Mouse (Mus musculus) liver, embryonic 16.5 days (tissue): ENCODE results near the gene Dcaf8. TPM values are rescaled to one million over a fixed set of nuclear protein-coding genes. Genes with fewer than 3 reads are reported as not detected.

Source experiments
- ATAC-seq: fragments of 200-750 bp; cut with Nextera tagmentation; 2 replicates; pipeline ENCODE4 v1.8.0; 2017; ENCODE audit warnings: low read depth, mild to moderate bottlenecking, moderate number of reproducible peaks, moderate library complexity
- H3K27ac ChIP-seq: fragments of 300-500 bp; sonication (generic); 2 replicates; pipeline ENCODE4 v1.5.1; 2014; ENCODE audit warnings: mild to moderate bottlenecking, low read length
- H3K27me3 ChIP-seq: fragments of 300-500 bp; sonication (generic); 2 replicates; pipeline ENCODE4 v1.6.1; 2014; ENCODE audit warnings: low read depth, low read length, mixed read lengths; ENCODE audit not compliant: control insufficient read depth, insufficient read depth
- H3K36me3 ChIP-seq: fragments of 300-500 bp; sonication (generic); 2 replicates; pipeline ENCODE4 v1.6.1; 2014; ENCODE audit warnings: mild to moderate bottlenecking; ENCODE audit not compliant: control insufficient read depth, insufficient read depth
- H3K4me1 ChIP-seq: fragments of 300-500 bp; sonication (generic); 2 replicates; pipeline ENCODE4 v1.6.1; 2014; ENCODE audit warnings: low read depth, low read length, mixed read lengths; ENCODE audit not compliant: control insufficient read depth
- H3K4me2 ChIP-seq: fragments of 300-500 bp; sonication (generic); 2 replicates; pipeline ENCODE4 v1.6.1; 2014; ENCODE audit warnings: low read depth, low read length, mixed read lengths
- H3K4me3 ChIP-seq: fragments of 300-500 bp; sonication (generic); 2 replicates; pipeline ENCODE4 v1.5.1; 2014; ENCODE audit warnings: low read depth, mild to moderate bottlenecking, low read length
- H3K9ac ChIP-seq: fragments of 300-500 bp; sonication (generic); 2 replicates; pipeline ENCODE4 v1.6.1; 2014; ENCODE audit warnings: low read depth, low read length
- H3K9me3 ChIP-seq: fragments of 300-500 bp; sonication (generic); replicated peaks from 2 replicates; pipeline ENCODE4 v1.6.1; 2016; ENCODE audit warnings: low read length; ENCODE audit not compliant: control insufficient read depth
- WGBS: fragments of 180-500 bp; shearing (Covaris S2); extraction: QIAGEN DNeasy Blood & Tissue Kit; methylation state at CpG from one replicate; pipeline ENCODE4 v1.1.7; 2014; ENCODE audit not compliant: insufficient replicate concordance; 5-methylcytosine and 5-hydroxymethylcytosine counted together
- polyA plus RNA-seq: library from polyadenylated mRNA; unstranded; fragments of >200 nt; fragmentation: Nextera tagmentation; extraction: Ambion mirVana; gene quantifications from 2 replicates; pipeline ENCODE4 v1.2.1, GENCODE M21; 2015

Gene Dcaf8
- polyA plus RNA-seq, 1 experiment from 2014 or later = 61.2 TPM

- no peak overlapping the region for H3K27ac ChIP-seq
- WGBS = 69% methylated on average over 6 of the region's 6 CpGs
- no peak overlapping the region for H3K9ac ChIP-seq
- H3K9me3 ChIP-seq = no peaks in the 10 kb centered on the region
- H3K4me3 ChIP-seq = no peak overlapping the region
- no peak for ATAC-seq
- no peaks in the 10 kb centered on the region for H3K27me3 ChIP-seq
- no peak overlapping the region for H3K4me2 ChIP-seq
- H3K4me1 ChIP-seq = peaks cover 14% of the 10 kb centered on the region
- H3K36me3 ChIP-seq = peaks cover 27% of the 10 kb centered on the region
Measured at GRCm38 (mm10) chr1:172124572-172124971, 23.3 kb upstream of the Dcaf8 start.

- Histone ChIP-seq H3K4me3 (peak within 1 kb of the TSS; percentile 93), H3K27ac (peak within 1 kb of the TSS; percentile 65), H3K4me1 (peaks cover 14% of the 10 kb centered on the region), H3K36me3 (peaks cover 21% of the 10 kb centered on the region), H3K27me3 (no peaks in the 10 kb centered on the region), H3K9ac (peak within 1 kb of the TSS; percentile 88), H3K9me3 (no peaks in the 10 kb centered on the region), H3K4me2 (peak within 1 kb of the TSS; percentile 89)
- peak; percentile 97 for ATAC-seq
- WGBS = under 1% methylated on average over 42 of the region's 42 CpGs
Measured at GRCm38 (mm10) chr1:172126376-172127347, 21.2 kb upstream of the Dcaf8 start, which contains the start of gene Pex19. Gene Pex19 (plus strand): TSS chr1:172126755.

- ATAC-seq = 0 out of 2 replicates have a peak, but pooled peaks have one; percentile 9
- WGBS = 46% methylated on average over 5 of the region's 5 CpGs
- Histone ChIP-seq H3K27ac (peak overlapping the region; percentile 65), H3K4me1 (peaks cover 14% of the 10 kb centered on the region), H3K4me3 (peak overlapping the region; percentile 93), H3K36me3 (peaks cover 23% of the 10 kb centered on the region), H3K9me3 (no peaks in the 10 kb centered on the region), H3K9ac (peak overlapping the region; percentile 88; the same call in 1 of the 2 replicates), H3K4me2 (peak overlapping the region; percentile 89), H3K27me3 (no peaks in the 10 kb centered on the region)
Measured at GRCm38 (mm10) chr1:172127487-172127886, 20.4 kb upstream of the Dcaf8 start.

- H3K9me3 ChIP-seq = no peaks in the 10 kb centered on the region
- peaks cover 14% of the 10 kb centered on the region for H3K4me1 ChIP-seq
- H3K36me3 ChIP-seq = peaks cover 31% of the 10 kb centered on the region
- H3K4me3 ChIP-seq = no peak overlapping the region
- H3K4me2 ChIP-seq = no peak overlapping the region
- ATAC-seq = no peak
- 86% methylated on average over 15 of the region's 15 CpGs for WGBS
- H3K9ac ChIP-seq = no peak overlapping the region
- no peaks in the 10 kb centered on the region for H3K27me3 ChIP-seq
- H3K27ac ChIP-seq = no peak overlapping the region
Measured at GRCm38 (mm10) chr1:172128563-172128962, 19.3 kb upstream of the Dcaf8 start.

GRCm38 (mm10) chr1:172129108-172129507 lies 18.8 kb upstream of the Dcaf8 start:
- Histone ChIP-seq H3K4me2 (no peak overlapping the region), H3K9ac (no peak overlapping the region), H3K4me1 (peaks cover 14% of the 10 kb centered on the region), H3K4me3 (no peak overlapping the region), H3K9me3 (no peaks in the 10 kb centered on the region), H3K27me3 (no peaks in the 10 kb centered on the region), H3K27ac (no peak overlapping the region), H3K36me3 (peaks cover 36% of the 10 kb centered on the region)
- ATAC-seq = no peak
- 81% methylated on average over 2 of the region's 2 CpGs for WGBS

- H3K27ac ChIP-seq = no peak overlapping the region
- H3K36me3 ChIP-seq = peaks cover 41% of the 10 kb centered on the region
- no peak overlapping the region for H3K9ac ChIP-seq
- H3K4me3 ChIP-seq = no peak overlapping the region
- H3K9me3 ChIP-seq = no peaks in the 10 kb centered on the region
- no peaks in the 10 kb centered on the region for H3K27me3 ChIP-seq
- no peak overlapping the region for H3K4me2 ChIP-seq
- no peak for ATAC-seq
- 69% methylated on average over 5 of the region's 5 CpGs for WGBS
- H3K4me1 ChIP-seq = peaks cover 14% of the 10 kb centered on the region
Measured at GRCm38 (mm10) chr1:172129780-172130179, 18.1 kb upstream of the Dcaf8 start.

GRCm38 (mm10) chr1:172132319-172132718 lies 15.6 kb upstream of the Dcaf8 start:
- Histone ChIP-seq H3K4me1 (peaks cover 6% of the 10 kb centered on the region), H3K9ac (no peak overlapping the region), H3K4me2 (no peak overlapping the region), H3K36me3 (peaks cover 43% of the 10 kb centered on the region), H3K27ac (no peak overlapping the region), H3K9me3 (no peaks in the 10 kb centered on the region), H3K4me3 (no peak overlapping the region), H3K27me3 (no peaks in the 10 kb centered on the region)
- ATAC-seq = no peak
- 79% methylated on average over 7 of the region's 7 CpGs for WGBS

GRCm38 (mm10) chr1:172133535-172133934 lies 14.3 kb upstream of the Dcaf8 start:
- 74% methylated on average over 7 of the region's 7 CpGs for WGBS
- no peak for ATAC-seq
- Histone ChIP-seq H3K27ac (no peak overlapping the region), H3K36me3 (peaks cover 43% of the 10 kb centered on the region), H3K9me3 (no peaks in the 10 kb centered on the region), H3K4me3 (no peak overlapping the region), H3K9ac (no peak overlapping the region), H3K4me2 (no peak overlapping the region), H3K4me1 (no peaks in the 10 kb centered on the region), H3K27me3 (no peaks in the 10 kb centered on the region)

GRCm38 (mm10) chr1:172134072-172134471 lies 13.8 kb upstream of the Dcaf8 start:
- Histone ChIP-seq H3K27me3 (no peaks in the 10 kb centered on the region), H3K9ac (no peak overlapping the region), H3K27ac (no peak overlapping the region), H3K4me3 (no peak overlapping the region), H3K4me1 (no peaks in the 10 kb centered on the region), H3K36me3 (peaks cover 43% of the 10 kb centered on the region), H3K4me2 (no peak overlapping the region), H3K9me3 (no peaks in the 10 kb centered on the region)
- ATAC-seq = no peak
- WGBS = 78% methylated on average over 4 of the region's 4 CpGs
